Mouse (Mus musculus) erythroblast, embryonic 14.5 days (primary cell): ENCODE measurements around the gene Fam129c. TPM values are rescaled to one million over a fixed set of nuclear protein-coding genes. Genes with fewer than 3 reads are reported as not detected.
A peak's percentile ranks its signal among the peaks of the same experiment; 100 is the strongest.

Experiments used
- H3K27me3 ChIP-seq: 2 replicates; pipeline ENCODE4 v1.6.1; 2012; ENCODE audit warnings: inconsistent platforms; ENCODE audit not compliant: control insufficient read depth
- H3K36me3 ChIP-seq: 2 replicates; pipeline ENCODE4 v1.6.1; 2012; ENCODE audit warnings: mild to moderate bottlenecking, inconsistent platforms; ENCODE audit not compliant: control insufficient read depth
- H3K4me1 ChIP-seq: 2 replicates; pipeline ENCODE4 v1.6.1; 2012; ENCODE audit warnings: inconsistent platforms; ENCODE audit not compliant: control insufficient read depth
- H3K4me3 ChIP-seq: replicated peaks from 2 replicates; pipeline ENCODE3; 2012; ENCODE audit warnings: moderate library complexity, mild to moderate bottlenecking, inconsistent platforms
- H3K9me3 ChIP-seq: 2 replicates; pipeline ENCODE4 v1.6.1; 2012; ENCODE audit warnings: low read length, inconsistent platforms, mixed read lengths; ENCODE audit not compliant: control insufficient read depth
- GATA1 ChIP-seq: IDR thresholded peaks from 2 replicates; pipeline ENCODE4 v1.6.1; 2012; ENCODE audit warnings: low read length, inconsistent platforms, mixed read lengths
- TAL1 ChIP-seq: IDR thresholded peaks from 3 replicates; pipeline ENCODE4 v1.6.1; 2012; ENCODE audit warnings: low read length, inconsistent platforms, mixed read lengths
- polyA plus RNA-seq: library from polyadenylated mRNA; stranded (reverse); fragments of >175 nt; gene quantifications from 2 replicates; pipeline ENCODE4 v1.2.3, GENCODE M21; 2012

The Fam129c gene
- polyA plus RNA-seq, 1 experiment: 0.13 TPM

- no peaks in the 10 kb centered on the region for H3K36me3 ChIP-seq
- no peak overlapping the region for H3K4me3 ChIP-seq
- peaks cover 5% of the 10 kb centered on the region for H3K9me3 ChIP-seq
- H3K27me3 ChIP-seq: peaks cover 67% of the 10 kb centered on the region
- H3K4me1 ChIP-seq: peaks cover 28% of the 10 kb centered on the region
- TF ChIP-seq TAL1 (no peak), GATA1 (no peak)
Measured at GRCm38 (mm10) chr8:71561401-71561800, 36.0 kb upstream of the Fam129c start.

GRCm38 (mm10) chr8:71562751-71563150 is 34.7 kb upstream of the Fam129c start:
- H3K27me3 ChIP-seq: peaks cover 60% of the 10 kb centered on the region
- H3K4me1 ChIP-seq: peaks cover 28% of the 10 kb centered on the region
- TF ChIP-seq TAL1 (no peak), GATA1 (no peak)
- no peaks in the 10 kb centered on the region for H3K36me3 ChIP-seq
- no peak overlapping the region for H3K4me3 ChIP-seq
- H3K9me3 ChIP-seq: peaks cover 5% of the 10 kb centered on the region

- Histone ChIP-seq H3K9me3 (peaks cover 5% of the 10 kb centered on the region), H3K4me3 (no peak overlapping the region), H3K27me3 (peaks cover 60% of the 10 kb centered on the region), H3K4me1 (peaks cover 16% of the 10 kb centered on the region), H3K36me3 (no peaks in the 10 kb centered on the region)
- no peak for TF ChIP-seq TAL1
- TF ChIP-seq GATA1: no peak
Measured at GRCm38 (mm10) chr8:71563992-71564391, 33.5 kb upstream of the Fam129c start.

- Histone ChIP-seq H3K9me3 (peaks cover 5% of the 10 kb centered on the region), H3K36me3 (no peaks in the 10 kb centered on the region), H3K4me3 (no peak within 1 kb of the TSS), H3K4me1 (peaks cover 26% of the 10 kb centered on the region), H3K27me3 (peaks cover 71% of the 10 kb centered on the region)
- no peak for TF ChIP-seq TAL1
- no peak for TF ChIP-seq GATA1
Measured at GRCm38 (mm10) chr8:71566501-71566900, 30.9 kb upstream of the Fam129c start, which contains the start of gene Nxnl1. TSS of gene Nxnl1 (minus strand) at chr8:71566601.

GRCm38 (mm10) chr8:71567587-71567986 is 29.9 kb upstream of the Fam129c start:
- TF ChIP-seq TAL1 (no peak), GATA1 (no peak)
- Histone ChIP-seq H3K4me1 (peaks cover 23% of the 10 kb centered on the region), H3K27me3 (peaks cover 70% of the 10 kb centered on the region)

GRCm38 (mm10) chr8:71568387-71568937 is 29.0 kb upstream of the Fam129c start, which contains the start of gene Slc27a1:
TSS of gene Slc27a1 (plus strand) at chr8:71568882.
- peaks cover 19% of the 10 kb centered on the region for H3K4me1 ChIP-seq
- H3K4me3 ChIP-seq: peak within 1 kb of the TSS; percentile 57
- TF ChIP-seq GATA1: no peak
- no peak for TF ChIP-seq TAL1
- H3K9me3 ChIP-seq: peaks cover 5% of the 10 kb centered on the region
- no peaks in the 10 kb centered on the region for H3K36me3 ChIP-seq
- H3K27me3 ChIP-seq: peaks cover 63% of the 10 kb centered on the region

More at GRCm38 (mm10) chr8:71567587-71567986, 29.9 kb upstream of the Fam129c start:
- Histone ChIP-seq H3K36me3 (no peaks in the 10 kb centered on the region), H3K4me3 (no peak overlapping the region), H3K9me3 (peaks cover 5% of the 10 kb centered on the region)

GRCm38 (mm10) chr8:71568941-71569340 is 28.5 kb upstream of the Fam129c start:
- Histone ChIP-seq H3K9me3 (peaks cover 4% of the 10 kb centered on the region), H3K36me3 (no peaks in the 10 kb centered on the region), H3K4me1 (peaks cover 19% of the 10 kb centered on the region), H3K4me3 (no peak overlapping the region), H3K27me3 (peaks cover 61% of the 10 kb centered on the region)
- TF ChIP-seq TAL1 (no peak), GATA1 (no peak)

- H3K4me3 ChIP-seq: peak overlapping the region; percentile 57
- no peaks in the 10 kb centered on the region; the same call in 1 of the 2 replicates for H3K9me3 ChIP-seq
- TF ChIP-seq TAL1 (no peak), GATA1 (no peak)
- peaks cover 59% of the 10 kb centered on the region for H3K27me3 ChIP-seq
- peaks cover 19% of the 10 kb centered on the region for H3K4me1 ChIP-seq
- H3K36me3 ChIP-seq: no peaks in the 10 kb centered on the region
Measured at GRCm38 (mm10) chr8:71569366-71570290, 27.8 kb upstream of the Fam129c start.

GRCm38 (mm10) chr8:71570291-71570954 is 27.0 kb upstream of the Fam129c start:
- H3K36me3 ChIP-seq: no peaks in the 10 kb centered on the region
- H3K4me3 ChIP-seq: peak overlapping the region; percentile 57
- H3K27me3 ChIP-seq: peaks cover 56% of the 10 kb centered on the region
- H3K9me3 ChIP-seq: no peaks in the 10 kb centered on the region; the same call in 1 of the 2 replicates
- H3K4me1 ChIP-seq: peaks cover 19% of the 10 kb centered on the region
- TF ChIP-seq GATA1: no peak
- TF ChIP-seq TAL1: no peak
